Mouse (Mus musculus): ENCODE measurements around the gene Gorasp1. TPM values are rescaled to one million over a fixed set of nuclear protein-coding genes. Genes with fewer than 3 reads are reported as not detected.

Gene Gorasp1
- polyA plus RNA-seq, 1 experiment = 34.7 TPM

DNA sequence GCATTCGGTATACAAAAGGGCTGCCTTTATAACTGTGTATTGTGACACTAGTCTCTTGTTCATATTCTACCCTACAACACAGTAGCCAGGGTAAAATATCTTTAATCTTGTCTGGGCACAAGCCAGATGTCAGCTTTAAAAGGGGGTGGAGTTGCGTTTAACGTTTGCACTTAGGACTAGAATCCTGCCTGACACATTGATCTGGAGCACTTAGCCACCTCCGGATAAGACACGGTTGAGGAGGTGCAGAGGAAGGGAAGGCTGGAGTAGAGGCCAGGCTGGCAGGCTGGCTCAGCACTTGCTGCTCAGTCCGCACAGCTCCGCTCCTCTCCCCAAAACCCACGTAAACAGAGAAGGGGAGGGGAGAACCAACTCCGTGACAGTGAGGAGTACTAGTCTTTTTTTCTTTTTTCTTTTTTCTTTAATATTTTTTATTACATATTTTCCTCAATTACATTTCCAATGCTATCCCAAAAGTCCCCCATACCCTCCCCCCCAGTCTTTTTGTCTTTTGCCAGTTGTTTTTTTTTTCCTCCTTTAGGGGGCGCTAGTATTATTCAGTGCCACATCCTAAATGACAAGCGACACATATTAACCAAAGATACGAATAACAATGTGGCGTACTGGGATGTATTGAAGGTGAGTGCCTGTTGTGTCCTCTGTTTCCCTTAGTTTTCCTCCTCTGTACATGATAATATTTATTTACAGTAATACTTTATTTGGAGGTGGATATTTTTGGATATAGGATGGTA lies 24.1 kb downstream of the Gorasp1 start:
- no peak for TF ChIP-seq GATA1 (IDR thresholded peaks at IDR 0.05; ENCODE audit: low read length)

DNA sequence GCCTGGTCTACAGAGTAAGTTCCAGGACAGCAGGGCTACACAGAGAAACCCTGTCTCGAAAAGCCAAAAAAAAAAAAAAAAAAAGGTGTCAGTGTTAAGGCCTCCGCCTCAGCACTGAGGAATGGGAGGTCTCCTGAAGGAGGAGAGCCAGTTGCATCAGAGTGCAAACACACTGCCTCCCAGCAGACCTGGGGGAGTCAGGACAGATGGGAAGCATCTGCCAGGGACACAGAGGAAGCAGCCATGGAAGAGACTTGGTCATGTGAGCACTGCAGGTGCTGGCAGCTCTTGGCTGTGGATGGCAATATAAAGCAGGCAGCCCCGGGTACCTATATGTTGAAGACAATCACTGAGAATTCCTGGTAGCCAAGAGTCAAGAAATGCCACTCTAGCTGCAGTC lies 27.4 kb downstream of the Gorasp1 start:
- TF ChIP-seq GATA1 (IDR thresholded peaks at IDR 0.05; ENCODE audit: low read length) = no peak

DNA sequence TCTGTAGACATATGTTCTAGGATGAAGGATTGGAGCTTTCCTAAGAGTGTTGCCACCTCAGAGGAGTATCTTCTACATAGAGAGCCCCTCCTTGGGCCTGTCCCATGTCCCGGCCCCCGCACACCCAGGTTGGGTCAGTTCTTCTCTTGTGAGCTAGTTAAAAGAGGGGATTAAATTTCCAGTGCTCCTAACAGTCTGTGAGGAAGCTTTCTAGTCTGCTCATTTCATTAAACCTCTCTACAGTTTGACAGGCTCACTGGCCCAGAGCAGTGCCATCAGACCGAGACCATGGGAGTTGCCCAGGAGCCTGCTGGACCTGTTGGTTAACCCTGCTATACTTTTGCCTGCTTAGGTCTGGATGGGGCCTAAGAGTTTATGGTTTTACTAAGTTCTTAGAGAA lies 28.7 kb downstream of the Gorasp1 start:
- no peak for TF ChIP-seq GATA1 (IDR thresholded peaks at IDR 0.05; ENCODE audit: low read length)

DNA sequence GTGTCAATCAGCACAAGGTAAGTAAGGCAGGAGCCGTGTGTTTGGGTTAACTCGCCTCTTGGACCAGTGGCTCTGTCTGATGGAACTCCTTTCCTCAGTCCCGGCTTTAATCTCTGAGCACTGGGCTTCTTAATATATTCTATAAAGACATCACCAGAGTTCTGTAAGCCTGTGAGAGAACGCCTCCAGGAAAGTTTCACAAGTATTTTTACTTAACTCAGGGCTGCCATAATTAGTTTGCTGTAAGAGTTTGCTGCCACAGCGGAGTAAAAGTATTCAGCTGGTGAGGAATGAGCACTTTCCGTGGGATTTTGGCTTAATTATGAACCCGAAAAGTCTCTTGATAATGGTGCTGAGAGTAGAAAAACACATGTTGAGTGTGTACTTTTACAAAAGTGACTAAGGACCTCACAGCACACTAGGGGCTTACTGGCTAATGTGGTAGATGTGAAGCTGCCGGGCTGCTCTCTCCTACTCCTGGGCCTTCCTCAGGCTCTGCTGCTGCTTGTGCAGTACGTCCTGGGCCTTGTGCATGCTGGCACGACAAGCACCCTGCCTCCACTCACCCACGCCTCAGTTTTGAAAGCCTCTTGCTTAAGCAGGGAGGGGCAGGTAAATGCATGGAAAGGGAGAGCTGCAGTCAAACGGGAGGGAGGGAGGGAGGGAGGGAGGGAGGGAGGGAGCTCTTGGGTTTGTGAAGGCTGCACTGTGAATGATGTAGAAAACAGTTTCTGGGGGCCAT lies 34.8 kb downstream of the Gorasp1 start:
- TF ChIP-seq GATA1 (IDR thresholded peaks at IDR 0.05; ENCODE audit: low read length) = no peak

DNA sequence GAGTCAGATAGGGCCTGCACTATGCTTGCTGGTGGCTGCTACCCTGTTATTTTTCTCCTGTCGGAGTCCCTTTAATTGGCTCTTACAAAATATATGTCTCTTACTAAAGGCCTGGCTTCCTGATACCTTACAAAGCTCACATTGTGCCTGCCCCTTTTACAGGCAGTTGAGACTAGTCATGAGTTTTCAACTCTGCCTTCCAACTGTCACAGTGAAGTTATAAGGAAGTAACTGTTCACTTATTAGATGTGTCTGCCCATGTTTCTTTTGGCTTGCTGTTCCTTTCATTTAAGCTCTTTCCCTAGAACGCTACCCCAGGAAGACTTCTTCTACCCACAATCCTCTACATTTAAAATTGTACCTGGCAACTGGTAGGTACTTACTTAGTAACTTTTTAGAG lies 37.9 kb downstream of the Gorasp1 start:
- TF ChIP-seq GATA1 (IDR thresholded peaks at IDR 0.05; ENCODE audit: low read length) = no peak

DNA sequence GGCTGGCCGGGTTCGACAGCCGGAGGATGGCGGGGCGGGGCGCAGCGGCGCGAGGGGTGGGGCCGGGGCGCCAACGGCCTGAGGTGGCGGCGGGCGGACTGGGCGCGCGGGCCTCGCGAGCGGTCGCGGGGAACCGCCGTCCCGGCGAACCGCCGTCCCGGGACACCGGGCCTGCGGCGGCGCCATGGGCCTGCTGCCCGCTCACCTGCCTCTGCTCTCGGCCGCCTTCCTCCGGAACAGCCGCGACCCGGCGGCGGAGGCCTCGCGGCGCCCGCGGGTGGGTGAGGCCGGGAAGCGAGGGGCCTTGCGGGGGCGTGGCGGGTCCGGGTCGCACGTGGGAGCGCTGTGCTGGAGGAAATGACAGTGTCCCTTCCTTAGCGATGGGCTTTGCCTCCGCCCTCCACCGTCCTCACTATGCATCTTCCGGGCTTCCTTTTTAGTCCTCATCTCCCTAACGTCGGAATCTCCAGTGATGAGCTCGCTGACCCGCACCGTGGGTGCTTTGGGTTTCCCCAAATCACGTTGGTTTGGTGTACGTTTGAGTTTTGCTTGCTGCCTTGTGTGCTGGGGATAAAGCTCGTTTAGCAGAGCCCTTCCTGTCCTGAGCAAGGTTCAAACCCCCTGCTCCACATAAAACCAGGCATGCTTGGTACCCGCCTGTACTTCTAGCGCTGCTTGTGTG lies 42.2 kb downstream of the Gorasp1 start:
- TF ChIP-seq GATA1 (IDR thresholded peaks at IDR 0.05; ENCODE audit: low read length) = no peak

GRCm38 (mm10) chr9:119894339-119895009 lies 42.9 kb downstream of the Gorasp1 start, which contains the start of gene Wdr48:
Gene Wdr48 (plus strand): TSS chr9:119894878.
- TF ChIP-seq GATA1 (IDR thresholded peaks at IDR 0.05; ENCODE audit: low read length) = no peak

GRCm38 (mm10) chr9:119893881-119894280 lies 43.5 kb downstream of the Gorasp1 start:
- no peak for TF ChIP-seq GATA1 (IDR thresholded peaks at IDR 0.05; ENCODE audit: low read length)

DNA sequence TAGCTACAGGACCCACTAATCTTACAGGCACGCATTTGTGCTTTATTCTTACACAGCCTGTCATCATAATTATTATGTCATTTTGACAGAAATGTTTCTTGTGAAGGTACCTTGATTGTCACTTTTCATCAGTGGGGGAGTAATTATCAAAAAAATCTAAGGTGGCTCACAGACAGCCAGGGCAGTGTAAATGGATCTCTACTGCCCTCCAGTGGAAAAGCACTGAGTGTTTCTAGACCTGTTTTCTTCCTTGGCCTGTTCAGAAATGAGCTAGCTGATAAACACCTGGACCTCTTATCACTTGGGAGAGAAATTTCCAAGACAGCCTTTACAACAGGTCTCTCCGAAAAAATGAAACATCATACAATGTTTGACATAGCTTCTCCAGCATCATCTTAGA lies 46.7 kb downstream of the Gorasp1 start:
- TF ChIP-seq GATA1 (IDR thresholded peaks at IDR 0.05; ENCODE audit: low read length) = no peak

DNA sequence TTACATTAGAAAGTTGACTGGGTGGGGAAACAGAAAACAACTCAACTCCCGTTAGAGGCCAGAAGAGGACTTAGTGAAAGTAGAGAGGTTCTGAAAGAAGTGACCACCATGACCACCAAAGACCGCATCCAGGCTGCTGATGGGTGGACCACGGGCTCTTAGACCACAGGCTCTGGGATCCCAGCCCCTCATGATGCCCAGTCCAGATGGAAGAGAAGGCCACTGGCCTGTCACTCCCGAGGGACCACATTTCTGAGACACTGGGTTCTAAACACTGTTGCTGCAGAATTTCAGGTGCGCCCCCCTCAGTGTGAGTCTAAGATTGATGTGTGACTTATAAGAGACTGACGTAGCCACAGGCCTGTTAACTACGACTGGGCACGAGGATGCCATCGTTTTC lies 47.9 kb downstream of the Gorasp1 start:
- TF ChIP-seq GATA1 (IDR thresholded peaks at IDR 0.05; ENCODE audit: low read length) = no peak

DNA sequence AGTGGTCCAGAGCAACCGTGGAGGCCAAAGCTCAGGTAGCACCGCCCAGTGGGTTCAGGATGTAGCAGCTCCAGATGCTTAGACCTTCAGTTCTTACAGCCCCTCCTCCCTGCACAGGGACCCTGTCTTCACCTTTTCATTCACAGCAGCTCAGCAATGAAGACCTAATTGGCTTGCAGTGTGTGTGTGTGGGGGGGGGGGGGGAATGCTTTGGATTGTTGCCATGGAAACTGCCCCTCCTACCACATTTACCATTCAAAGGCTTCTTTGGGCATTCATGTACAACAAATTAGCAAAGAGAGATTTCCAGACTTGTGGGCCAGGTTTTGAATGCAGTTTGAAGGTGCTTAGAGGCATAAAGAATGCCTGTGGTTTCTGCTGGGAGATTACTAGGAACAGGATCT lies 48.5 kb downstream of the Gorasp1 start:
- no peak for TF ChIP-seq GATA1 (IDR thresholded peaks at IDR 0.05; ENCODE audit: low read length)

- TF ChIP-seq GATA1 (IDR thresholded peaks at IDR 0.05; ENCODE audit: low read length) = no peak
Measured at GRCm38 (mm10) chr9:119887144-119887901, 50.0 kb downstream of the Gorasp1 start.

Other genes with a start within 250 kb of the Gorasp1 start
- not detected in 2 replicates for gene Scn10a, start 218.2 kb downstream of the Gorasp1 start, polyA plus RNA-seq (2012)
- gene Scn11a, start 112.1 kb downstream of the Gorasp1 start, polyA plus RNA-seq (2012) = not detected in 2 replicates
- 29.0 and 29.5 TPM in 2 replicates for gene Wdr48, start 42.7 kb downstream of the Gorasp1 start, polyA plus RNA-seq (2012)
- gene Ttc21a, start within 50 bp of the Gorasp1 start, polyA plus RNA-seq (2012) = 0.03 TPM in 1 of 2 replicates, not detected in the other
- gene Csrnp1, start 47.1 kb upstream of the Gorasp1 start, polyA plus RNA-seq (2012) = 33.4 and 36.8 TPM in 2 replicates
- gene Xirp1, start 86.0 kb upstream of the Gorasp1 start, polyA plus RNA-seq (2012) = not detected in 2 replicates
- gene Cx3cr1, start 132.3 kb upstream of the Gorasp1 start, polyA plus RNA-seq (2012) = not detected in 2 replicates
- not detected in 2 replicates for gene Ccr8, start 154.5 kb upstream of the Gorasp1 start, polyA plus RNA-seq (2012)
- gene Slc25a38, start 172.8 kb upstream of the Gorasp1 start, polyA plus RNA-seq (2012) = 70.4 and 90.9 TPM in 2 replicates
- 2,255 and 20,590 TPM in 2 replicates for gene Rpsa, start 190.1 kb upstream of the Gorasp1 start, polyA plus RNA-seq (2012)
- gene Mobp, start 212.1 kb upstream of the Gorasp1 start, polyA plus RNA-seq (2012) = not detected in 2 replicates